Mouse (Mus musculus) small intestine, adult 2 months (tissue): ENCODE results near the gene Ints5. TPM values are rescaled to one million over a fixed set of nuclear protein-coding genes. Genes with fewer than 3 reads are reported as not detected.
A peak's percentile ranks its signal among the peaks of the same experiment; 100 is the strongest.

Experiments
- H3K27ac ChIP-seq: fragments of 200-500 bp; 2 replicates; pipeline ENCODE4 v1.5.1; 2012; ENCODE audit warnings: low read depth, low read length, control low read depth, inconsistent platforms; ENCODE audit not compliant: insufficient read depth
- H3K27me3 ChIP-seq: fragments of 200-500 bp; 2 replicates; pipeline ENCODE4 v1.6.1; 2012; ENCODE audit warnings: mild to moderate bottlenecking, moderate library complexity, low read length, inconsistent platforms; ENCODE audit not compliant: control insufficient read depth, insufficient read depth
- H3K36me3 ChIP-seq: fragments of 200-500 bp; 2 replicates; pipeline ENCODE4 v1.6.1; 2012; ENCODE audit warnings: mild to moderate bottlenecking, low read length, control low read depth, inconsistent platforms; ENCODE audit not compliant: control insufficient read depth, insufficient read depth
- H3K4me1 ChIP-seq: fragments of 200-500 bp; 2 replicates; pipeline ENCODE4 v1.6.1; 2012; ENCODE audit warnings: low read length, inconsistent platforms, mixed read lengths; ENCODE audit not compliant: control insufficient read depth, insufficient read depth, insufficient read length
- H3K4me3 ChIP-seq: fragments of 200-500 bp; 2 replicates; pipeline ENCODE4 v1.5.1; 2012; ENCODE audit warnings: low read depth, mild to moderate bottlenecking, control low read depth, inconsistent platforms, low read length, moderate library complexity
- CTCF ChIP-seq: fragments of 200-500 bp; IDR thresholded peaks from 2 replicates; pipeline ENCODE4 v1.5.1; 2012; ENCODE audit warnings: low read depth, mild to moderate bottlenecking, control low read depth, inconsistent platforms, low read length, moderate library complexity, mixed read lengths; ENCODE audit not compliant: insufficient replicate concordance, insufficient read length; ENCODE audit errors: extremely low read depth
- POLR2A ChIP-seq: fragments of 200-500 bp; IDR thresholded peaks from 2 replicates; pipeline ENCODE4 v1.6.1; 2012; ENCODE audit warnings: low read depth, mild to moderate bottlenecking, control low read depth, inconsistent platforms, low read length, moderate library complexity
- WGBS: fragments of 180-500 bp; shearing (Covaris S2); methylation state at CpG from one replicate; pipeline ENCODE4 v1.1.7; 2018; 5-methylcytosine and 5-hydroxymethylcytosine counted together
- polyA plus RNA-seq: library from polyadenylated mRNA; depleted of rRNA; stranded (reverse); fragments of >200 nt; gene quantifications from 2 replicates; pipeline ENCODE4 v1.2.3, GENCODE M21; 2012; rRNA removed

The Ints5 gene
- polyA plus RNA-seq, 1 experiment = 19.5 TPM

DNA sequence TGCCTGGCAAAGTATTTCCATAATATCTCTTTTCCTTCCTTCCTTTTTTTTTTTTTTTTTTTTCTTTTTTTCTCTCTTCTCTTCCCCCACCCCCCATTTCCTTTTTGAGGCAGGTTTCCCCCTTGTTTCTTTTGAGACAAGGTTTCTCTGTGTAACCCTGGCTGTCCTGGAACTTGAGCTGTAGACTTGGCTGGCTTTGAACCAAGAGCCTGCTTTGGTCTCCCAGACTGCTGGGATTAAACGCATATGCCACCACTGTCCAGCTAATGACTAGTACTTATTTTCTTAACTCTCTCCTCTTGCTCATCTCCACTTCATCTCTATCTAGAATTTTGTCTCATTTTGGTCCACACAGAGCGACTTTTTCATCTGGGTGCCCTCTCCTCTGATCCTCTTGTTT is 50.2 kb downstream of the Ints5 start:
- Histone ChIP-seq H3K4me3 (peak overlapping the region; percentile 97; the same call in 1 of the 2 replicates), H3K4me1 (peaks cover 18% of the 10 kb centered on the region), H3K36me3 (peaks cover 38% of the 10 kb centered on the region), H3K27me3 (no peaks in the 10 kb centered on the region), H3K27ac (no peak overlapping the region; the same call in 1 of the 2 replicates)
- no peak for TF ChIP-seq POLR2A
- no peak for TF ChIP-seq CTCF
- WGBS = 30% methylated on average over 2 of the region's 2 CpGs

DNA sequence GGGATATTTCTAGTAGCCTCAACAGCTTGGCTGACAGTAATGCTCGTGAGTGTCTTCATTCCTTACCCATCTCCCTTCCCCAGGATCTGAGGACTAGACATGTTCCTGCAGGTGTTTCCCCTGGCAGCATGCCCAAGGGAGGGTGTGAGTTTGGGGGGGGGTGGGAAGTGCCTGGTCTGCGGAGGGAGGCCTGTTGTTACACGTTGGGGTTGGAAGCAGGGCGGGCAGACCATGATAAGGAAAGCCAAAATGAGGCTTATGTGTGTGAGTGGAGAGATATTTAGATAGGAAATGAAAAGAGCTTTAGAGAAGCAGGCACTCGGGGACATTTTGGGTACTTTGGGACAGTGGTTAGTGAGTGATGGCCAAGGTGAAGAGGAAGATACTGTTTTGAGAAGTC is 51.3 kb downstream of the Ints5 start:
- H3K36me3 ChIP-seq = peaks cover 42% of the 10 kb centered on the region
- H3K27ac ChIP-seq = no peak overlapping the region; the same call in 1 of the 2 replicates
- WGBS = 5% methylated on average over 5 of the region's 5 CpGs
- TF ChIP-seq CTCF = no peak
- TF ChIP-seq POLR2A = no peak
- no peaks in the 10 kb centered on the region for H3K27me3 ChIP-seq
- peak overlapping the region; percentile 8; the same call in 1 of the 2 replicates for H3K4me3 ChIP-seq
- peaks cover 18% of the 10 kb centered on the region for H3K4me1 ChIP-seq

GRCm38 (mm10) chr19:8944750-8945149 is 51.9 kb downstream of the Ints5 start:
- TF ChIP-seq POLR2A = no peak
- TF ChIP-seq CTCF = no peak
- Histone ChIP-seq H3K36me3 (peaks cover 46% of the 10 kb centered on the region), H3K27me3 (no peaks in the 10 kb centered on the region), H3K4me3 (no peak overlapping the region), H3K4me1 (peaks cover 18% of the 10 kb centered on the region), H3K27ac (peak overlapping the region; percentile 17; the same call in 1 of the 2 replicates)
- 23% methylated on average over 5 of the region's 5 CpGs for WGBS

DNA sequence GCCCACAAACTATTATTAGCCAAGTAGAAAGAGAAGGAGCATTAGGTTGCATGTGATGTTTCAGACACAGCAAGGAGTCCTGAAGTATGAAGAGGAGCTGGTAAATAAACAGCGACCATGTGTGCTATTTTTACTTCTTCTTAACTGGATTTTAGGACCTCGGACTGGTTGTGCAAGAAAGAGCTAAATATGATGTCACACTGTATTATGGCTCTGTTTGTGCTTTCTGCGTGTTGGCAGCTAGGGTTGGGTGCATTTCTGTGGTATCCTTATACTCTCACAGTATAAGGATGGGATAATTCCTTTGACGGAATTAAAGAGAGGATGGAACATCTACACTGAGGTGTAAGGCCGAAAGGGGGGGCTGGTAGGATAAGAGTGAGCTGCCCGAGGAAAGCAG is 52.4 kb downstream of the Ints5 start:
- H3K27me3 ChIP-seq = no peaks in the 10 kb centered on the region
- H3K36me3 ChIP-seq = peaks cover 48% of the 10 kb centered on the region
- 64% methylated on average over 6 of the region's 6 CpGs for WGBS
- peaks cover 18% of the 10 kb centered on the region for H3K4me1 ChIP-seq
- TF ChIP-seq CTCF = no peak
- H3K27ac ChIP-seq = peak overlapping the region; percentile 28; the same call in 1 of the 2 replicates
- no peak overlapping the region for H3K4me3 ChIP-seq

DNA sequence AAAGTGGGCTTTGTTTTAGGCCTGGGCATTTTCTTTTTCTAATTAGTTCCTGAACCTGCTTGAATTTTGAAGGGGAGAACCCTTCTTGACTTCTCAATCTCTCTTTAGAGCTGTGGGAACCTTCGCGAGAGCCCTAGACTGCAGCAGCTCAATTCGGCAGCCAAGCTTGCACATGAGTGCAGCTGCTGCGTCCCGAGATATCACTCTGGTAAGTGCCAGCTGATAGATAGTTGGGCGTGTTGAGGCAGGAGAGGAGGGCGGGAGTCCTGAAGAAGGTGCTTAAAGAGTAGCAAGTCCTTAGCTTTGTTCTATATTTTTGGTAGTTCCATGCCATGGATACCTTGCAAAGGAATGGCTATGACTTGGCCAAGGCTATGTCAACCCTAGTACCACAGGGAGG is 54.1 kb downstream of the Ints5 start:
- Histone ChIP-seq H3K4me1 (peaks cover 15% of the 10 kb centered on the region), H3K27me3 (no peaks in the 10 kb centered on the region), H3K27ac (no peak overlapping the region), H3K36me3 (peaks cover 64% of the 10 kb centered on the region), H3K4me3 (no peak overlapping the region)
- 82% methylated on average over 7 of the region's 7 CpGs for WGBS
- TF ChIP-seq POLR2A (no peak), CTCF (no peak)

Other genes with a start within 250 kb of the Ints5 start
- gene Chrm1, start 229.2 kb upstream of the Ints5 start, polyA plus RNA-seq = 2.3 and 2.4 TPM in 2 replicates
- 132 and 391 TPM in 2 replicates for gene Slc3a2, start 169.6 kb upstream of the Ints5 start, polyA plus RNA-seq
- gene Wdr74, start 157.2 kb upstream of the Ints5 start, polyA plus RNA-seq = 12.1 and 17.5 TPM in 2 replicates
- gene 1700092M07Rik, start 152.3 kb upstream of the Ints5 start, polyA plus RNA-seq = not detected in 2 replicates
- 31.7 and 65.9 TPM in 2 replicates for gene Stx5a, start 151.6 kb upstream of the Ints5 start, polyA plus RNA-seq
- 13.3 and 25.4 TPM in 2 replicates for gene Nxf1, start 135.9 kb upstream of the Ints5 start, polyA plus RNA-seq
- 117 and 142 TPM in 2 replicates for gene Tmem223, start 122.0 kb upstream of the Ints5 start, polyA plus RNA-seq
- gene Tmem179b, start 118.5 kb upstream of the Ints5 start, polyA plus RNA-seq = 59.9 and 96.2 TPM in 2 replicates
- 4.5 and 8.1 TPM in 2 replicates for gene Taf6l, start 106.6 kb upstream of the Ints5 start, polyA plus RNA-seq
- 7.7 and 13.5 TPM in 2 replicates for gene Polr2g, start 94.4 kb upstream of the Ints5 start, polyA plus RNA-seq
- gene Zbtb3, start 90.5 kb upstream of the Ints5 start, polyA plus RNA-seq = 0.60 and 0.86 TPM in 2 replicates
- gene Ttc9c, start 73.7 kb upstream of the Ints5 start, polyA plus RNA-seq = 5.7 and 8.9 TPM in 2 replicates
- gene Hnrnpul2, start 73.0 kb upstream of the Ints5 start, polyA plus RNA-seq = 9.2 and 20.9 TPM in 2 replicates
- 4.6 TPM in 1 of 2 replicates, not detected in the other for gene AC129217.1, start 63.2 kb upstream of the Ints5 start, polyA plus RNA-seq
- 54.3 and 82.6 TPM in 2 replicates for gene Bscl2, start 55.5 kb upstream of the Ints5 start, polyA plus RNA-seq
- gene Gng3, start 53.8 kb upstream of the Ints5 start, polyA plus RNA-seq = 0.33 and 0.63 TPM in 2 replicates
- gene Lrrn4cl, start 42.2 kb upstream of the Ints5 start, polyA plus RNA-seq = 0.11 and 0.17 TPM in 2 replicates
- 34.7 and 95.9 TPM in 2 replicates for gene Ubxn1, start 21.5 kb upstream of the Ints5 start, polyA plus RNA-seq
- 14.0 and 19.2 TPM in 2 replicates for gene Uqcc3, start 12.1 kb upstream of the Ints5 start, polyA plus RNA-seq
- gene Lbhd1, start 9.3 kb upstream of the Ints5 start, polyA plus RNA-seq = 0.22 and 0.55 TPM in 2 replicates
- not detected in 2 replicates for gene Gm49403, start 9.1 kb upstream of the Ints5 start, polyA plus RNA-seq
- 9.5 and 11.4 TPM in 2 replicates for gene 1810009A15Rik, start 4.2 kb upstream of the Ints5 start, polyA plus RNA-seq
- not detected in 2 replicates for gene Gm49416, start 4.1 kb upstream of the Ints5 start, polyA plus RNA-seq
- 45.7 and 74.1 TPM in 2 replicates for gene Ganab, start 5.1 kb downstream of the Ints5 start, polyA plus RNA-seq
- gene B3gat3, start 27.4 kb downstream of the Ints5 start, polyA plus RNA-seq = 40.1 and 69.5 TPM in 2 replicates
- 7.2 and 15.1 TPM in 2 replicates for gene Rom1, start 36.4 kb downstream of the Ints5 start, polyA plus RNA-seq
- gene Eml3, start 36.5 kb downstream of the Ints5 start, polyA plus RNA-seq = 18.4 and 32.2 TPM in 2 replicates
- gene Mta2, start 48.9 kb downstream of the Ints5 start, polyA plus RNA-seq = 15.0 and 21.7 TPM in 2 replicates
- 5.6 and 13.2 TPM in 2 replicates for gene Tut1, start 60.8 kb downstream of the Ints5 start, polyA plus RNA-seq
- gene Eef1g, start 74.0 kb downstream of the Ints5 start, polyA plus RNA-seq = 90.2 and 129 TPM in 2 replicates
- 5.1 and 14.7 TPM in 2 replicates for gene Ahnak, start 96.3 kb downstream of the Ints5 start, polyA plus RNA-seq
- gene Scgb1a1, start 195.0 kb downstream of the Ints5 start, polyA plus RNA-seq = 0.30 and 3.7 TPM in 2 replicates
- 0.37 and 0.41 TPM in 2 replicates for gene Asrgl1, start 242.6 kb downstream of the Ints5 start, polyA plus RNA-seq